Mouse (Mus musculus) neural tube, embryonic 14.5 days (tissue): ENCODE measurements around the gene Aldh1a3. TPM values are rescaled to one million over a fixed set of nuclear protein-coding genes. Genes with fewer than 3 reads are reported as not detected.

Source experiments
- ATAC-seq: fragments of 200-750 bp; cut with Nextera tagmentation; 2 replicates; pipeline ENCODE4 v1.8.0; 2017; ENCODE audit warnings: low read depth, mild to moderate bottlenecking, moderate TSS enrichment, moderate library complexity
- H3K27ac ChIP-seq: fragments of 300-500 bp; sonication (generic); 2 replicates; pipeline ENCODE4 v1.5.1; 2014; ENCODE audit warnings: low read depth, mild to moderate bottlenecking, control low read depth, low read length, moderate library complexity, mixed read lengths
- H3K27me3 ChIP-seq: fragments of 300-500 bp; sonication (generic); 2 replicates; pipeline ENCODE4 v1.6.1; 2014; ENCODE audit warnings: low read length; ENCODE audit not compliant: control insufficient read depth, insufficient read depth
- H3K36me3 ChIP-seq: fragments of 300-500 bp; sonication (generic); 2 replicates; pipeline ENCODE4 v1.6.1; 2014; ENCODE audit warnings: low read length, mixed read lengths; ENCODE audit not compliant: control insufficient read depth, insufficient read depth
- H3K4me1 ChIP-seq: fragments of 300-500 bp; sonication (generic); 2 replicates; pipeline ENCODE4 v1.6.1; 2014; ENCODE audit warnings: low read length; ENCODE audit not compliant: control insufficient read depth, insufficient read depth
- H3K4me2 ChIP-seq: fragments of 300-500 bp; sonication (generic); 2 replicates; pipeline ENCODE4 v1.6.1; 2014; ENCODE audit warnings: mild to moderate bottlenecking, low read depth, low read length, control low read depth
- H3K4me3 ChIP-seq: fragments of 300-500 bp; sonication (generic); 2 replicates; pipeline ENCODE4 v1.5.1; 2014; ENCODE audit warnings: low read depth, low read length, control low read depth, mixed read lengths
- H3K9ac ChIP-seq: fragments of 300-500 bp; sonication (generic); replicated peaks from 2 replicates; pipeline ENCODE4 v1.6.1; 2014; ENCODE audit warnings: low read depth, mild to moderate bottlenecking, control low read depth, low read length, mixed read lengths
- H3K9me3 ChIP-seq: fragments of 300-500 bp; sonication (generic); 2 replicates; pipeline ENCODE4 v1.6.1; 2016; ENCODE audit warnings: low read length; ENCODE audit not compliant: control insufficient read depth
- WGBS: fragments of 180-500 bp; shearing (Covaris S2); extraction: QIAGEN DNeasy Blood & Tissue Kit; methylation state at CpG from one replicate; pipeline ENCODE4 v1.1.7; 2014; 5-methylcytosine and 5-hydroxymethylcytosine counted together
- polyA plus RNA-seq: library from polyadenylated mRNA; unstranded; fragments of >200 nt; fragmentation: Nextera tagmentation; extraction: Ambion mirVana; gene quantifications from 2 replicates; pipeline ENCODE4 v1.2.1, GENCODE M21; 2014

The Aldh1a3 gene
- polyA plus RNA-seq, 1 experiment from 2014 or later: 3.5 TPM

GRCm38 (mm10) chr7:66385826-66386225 is 41.5 kb downstream of the Aldh1a3 start:
- 0 out of 2 replicates have a peak, but pooled peaks cover 8% of the 10 kb centered on the region for H3K4me1 ChIP-seq
- no peak overlapping the region for H3K4me2 ChIP-seq
- no peak for ATAC-seq
- H3K27ac ChIP-seq: no peak overlapping the region
- no peaks in the 10 kb centered on the region for H3K9me3 ChIP-seq
- no peak overlapping the region for H3K9ac ChIP-seq
- no peak overlapping the region for H3K4me3 ChIP-seq
- H3K36me3 ChIP-seq: no peaks in the 10 kb centered on the region
- WGBS: 95% methylated on average over 12 of the region's 12 CpGs
- H3K27me3 ChIP-seq: peaks cover 6% of the 10 kb centered on the region

GRCm38 (mm10) chr7:66384891-66385290 is 42.4 kb downstream of the Aldh1a3 start:
- H3K4me2 ChIP-seq: no peak overlapping the region
- 95% methylated on average over 8 of the region's 8 CpGs for WGBS
- H3K9ac ChIP-seq: no peak overlapping the region
- ATAC-seq: no peak
- H3K4me1 ChIP-seq: 0 out of 2 replicates have a peak, but pooled peaks cover 8% of the 10 kb centered on the region
- H3K36me3 ChIP-seq: no peaks in the 10 kb centered on the region
- no peaks in the 10 kb centered on the region for H3K9me3 ChIP-seq
- peaks cover 6% of the 10 kb centered on the region for H3K27me3 ChIP-seq
- no peak overlapping the region for H3K27ac ChIP-seq
- no peak overlapping the region for H3K4me3 ChIP-seq

GRCm38 (mm10) chr7:66384213-66384612 is 43.1 kb downstream of the Aldh1a3 start:
- peaks cover 6% of the 10 kb centered on the region for H3K27me3 ChIP-seq
- H3K9ac ChIP-seq: no peak overlapping the region
- H3K4me1 ChIP-seq: 0 out of 2 replicates have a peak, but pooled peaks cover 8% of the 10 kb centered on the region
- H3K4me2 ChIP-seq: no peak overlapping the region
- H3K27ac ChIP-seq: no peak overlapping the region
- no peak for ATAC-seq
- 77% methylated on average over 5 of the region's 5 CpGs for WGBS
- no peak overlapping the region for H3K4me3 ChIP-seq
- no peaks in the 10 kb centered on the region for H3K9me3 ChIP-seq
- H3K36me3 ChIP-seq: no peaks in the 10 kb centered on the region

GRCm38 (mm10) chr7:66376560-66376959 is 50.8 kb downstream of the Aldh1a3 start:
- Histone ChIP-seq H3K9ac (no peak overlapping the region), H3K4me1 (no peaks in the 10 kb centered on the region), H3K27me3 (no peaks in the 10 kb centered on the region), H3K4me3 (no peak overlapping the region), H3K4me2 (no peak overlapping the region), H3K9me3 (no peaks in the 10 kb centered on the region), H3K36me3 (no peaks in the 10 kb centered on the region), H3K27ac (no peak overlapping the region)
- 85% methylated on average over 10 of the region's 10 CpGs for WGBS
- no peak for ATAC-seq

- Histone ChIP-seq H3K4me1 (no peaks in the 10 kb centered on the region), H3K9me3 (no peaks in the 10 kb centered on the region), H3K9ac (no peak overlapping the region), H3K27me3 (no peaks in the 10 kb centered on the region), H3K4me2 (no peak overlapping the region), H3K27ac (no peak overlapping the region), H3K36me3 (no peaks in the 10 kb centered on the region), H3K4me3 (no peak overlapping the region)
- 86% methylated on average over 4 of the region's 4 CpGs for WGBS
- no peak for ATAC-seq
These were observed 51.6 kb downstream of the Aldh1a3 start for GRCm38 (mm10) chr7:66375736-66376135.

GRCm38 (mm10) chr7:66373391-66373790 is 53.9 kb downstream of the Aldh1a3 start:
- H3K27me3 ChIP-seq: no peaks in the 10 kb centered on the region
- H3K4me2 ChIP-seq: no peak overlapping the region
- WGBS: 86% methylated on average over 3 of the region's 3 CpGs

GRCm38 (mm10) chr7:66370970-66371369 is 56.3 kb downstream of the Aldh1a3 start:
- Histone ChIP-seq H3K27me3 (no peaks in the 10 kb centered on the region), H3K4me2 (no peak overlapping the region), H3K27ac (no peak overlapping the region), H3K4me3 (no peak overlapping the region), H3K9me3 (no peaks in the 10 kb centered on the region), H3K9ac (no peak overlapping the region), H3K4me1 (no peaks in the 10 kb centered on the region), H3K36me3 (no peaks in the 10 kb centered on the region)
- ATAC-seq: no peak
- 86% methylated on average over 6 of the region's 6 CpGs for WGBS

More at GRCm38 (mm10) chr7:66373391-66373790, 53.9 kb downstream of the Aldh1a3 start:
- H3K9ac ChIP-seq: no peak overlapping the region
- H3K27ac ChIP-seq: no peak overlapping the region
- no peak overlapping the region for H3K4me3 ChIP-seq
- no peaks in the 10 kb centered on the region for H3K36me3 ChIP-seq
- no peaks in the 10 kb centered on the region for H3K4me1 ChIP-seq
- ATAC-seq: no peak
- no peaks in the 10 kb centered on the region for H3K9me3 ChIP-seq

GRCm38 (mm10) chr7:66369934-66370445 is 57.3 kb downstream of the Aldh1a3 start:
- Histone ChIP-seq H3K27me3 (no peaks in the 10 kb centered on the region), H3K36me3 (no peaks in the 10 kb centered on the region), H3K9ac (no peak overlapping the region), H3K9me3 (no peaks in the 10 kb centered on the region), H3K27ac (no peak overlapping the region), H3K4me3 (no peak overlapping the region), H3K4me2 (no peak overlapping the region), H3K4me1 (no peaks in the 10 kb centered on the region)
- no peak for ATAC-seq
- WGBS: 78% methylated on average over 5 of the region's 5 CpGs

- H3K4me2 ChIP-seq: no peak overlapping the region
- H3K4me1 ChIP-seq: no peaks in the 10 kb centered on the region
- no peaks in the 10 kb centered on the region for H3K9me3 ChIP-seq
- H3K36me3 ChIP-seq: no peaks in the 10 kb centered on the region
- H3K4me3 ChIP-seq: no peak overlapping the region
- 72% methylated on average over 5 of the region's 5 CpGs for WGBS
- no peak for ATAC-seq
- H3K27me3 ChIP-seq: no peaks in the 10 kb centered on the region
- H3K9ac ChIP-seq: no peak overlapping the region
- H3K27ac ChIP-seq: no peak overlapping the region
These were observed 58.0 kb downstream of the Aldh1a3 start for GRCm38 (mm10) chr7:66369071-66369933.
